ENCODE assay signal across 9 mouse cellular contexts in the genomic region with DNA sequence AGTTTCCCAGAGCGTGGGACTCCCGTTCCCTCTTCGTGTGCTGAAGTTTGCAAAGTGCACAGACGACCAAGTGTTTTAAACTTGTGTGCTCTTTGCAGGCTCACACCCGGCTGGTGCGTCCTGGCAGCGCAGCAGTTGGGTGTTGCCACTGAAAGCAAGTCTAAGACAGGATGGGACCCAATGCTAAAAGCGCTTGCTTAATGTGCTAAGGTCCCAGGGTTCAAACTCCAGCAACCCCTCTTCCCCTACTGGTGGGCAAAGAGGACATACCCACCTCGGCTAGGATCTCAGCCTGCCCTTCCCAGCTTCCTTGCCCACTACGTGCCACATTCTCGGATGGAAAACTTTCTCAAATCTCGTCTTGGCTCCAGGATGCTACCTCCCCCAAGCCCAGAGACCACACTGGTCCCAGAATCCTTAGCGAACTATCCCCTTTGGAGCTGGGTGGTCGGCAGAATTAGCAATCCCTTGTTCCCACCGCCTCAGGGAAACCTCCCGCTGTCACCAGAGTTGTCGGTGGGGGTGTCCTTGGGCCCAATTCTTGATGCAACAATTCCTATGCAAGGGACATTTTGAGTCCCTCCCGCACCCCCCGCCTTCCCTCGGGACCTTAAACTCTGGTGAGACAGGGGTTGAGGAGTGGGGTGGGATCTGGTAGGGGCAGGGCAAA. TPM values are rescaled to one million over a fixed set of nuclear protein-coding genes. Genes with fewer than 3 reads are reported as not detected.
DNase-seq lines count a peak whose midpoint lies in the region; ATAC-seq lines count a peak whose summit lies in the region.
"Had no signal": no experiment of that assay in that cellular context is flagged by ENCODE, and none has a peak within 500 bp of the region (broad histone marks: within the 10 kb centered on the region; RNA-seq: fewer than 3 reads in every experiment).

No protein-coding gene starts in this region.

- peak; percentile 40 for DNase-seq in hindbrain, embryonic 10.5 days (ENCODE audit: low spot score)
- peak; percentile 16 for DNase-seq in NIH3T3 (ENCODE audit: low read depth)
- no peak for DNase-seq in lung, adult 18-20 months
- no peak for DNase-seq in left cerebral cortex, adult 9 months (ENCODE audit: low spot score in 2 of 2)
- DNase-seq: gastrocnemius, postnatal 14 days had no signal

- H3K9me3 ChIP-seq in hindbrain, embryonic 10.5 days = no peaks in the 10 kb centered on the region
- peaks cover 8% of the 10 kb centered on the region for H3K9me3 ChIP-seq in hindbrain, embryonic 16.5 days (ENCODE audit: control insufficient read depth, low read length)
- H3K9me3 ChIP-seq in forebrain, embryonic 13.5 days (replicated peaks) = no peaks in the 10 kb centered on the region
- no peaks in the 10 kb centered on the region for H3K9me3 ChIP-seq in midbrain, embryonic 15.5 days

- H3K4me1 ChIP-seq in hindbrain, embryonic 10.5 days (replicated peaks) = peaks cover 53% of the 10 kb centered on the region
- no peaks in the 10 kb centered on the region for H3K4me1 ChIP-seq in hindbrain, embryonic 16.5 days (ENCODE audit: control insufficient read depth, insufficient read depth, low read depth, low read length)
- peaks cover 37% of the 10 kb centered on the region for H3K4me1 ChIP-seq in forebrain, embryonic 13.5 days
- H3K4me1 ChIP-seq in midbrain, embryonic 15.5 days = peaks cover 23% of the 10 kb centered on the region

- H3K4me3 ChIP-seq in hindbrain, embryonic 10.5 days = peak overlapping the region; percentile 47
- H3K4me3 ChIP-seq in hindbrain, embryonic 16.5 days (ENCODE audit: low read length) = no peak overlapping the region
- H3K4me3 ChIP-seq in forebrain, embryonic 13.5 days = no peak overlapping the region
- no peak overlapping the region for H3K4me3 ChIP-seq in midbrain, embryonic 15.5 days

- H3K27ac ChIP-seq in hindbrain, embryonic 10.5 days = peak overlapping the region; percentile 82
- no peak overlapping the region for H3K27ac ChIP-seq in hindbrain, embryonic 16.5 days (ENCODE audit: low read depth, low read length)
- no peak overlapping the region for H3K27ac ChIP-seq in forebrain, embryonic 13.5 days
- no peak overlapping the region for H3K27ac ChIP-seq in midbrain, embryonic 15.5 days

- H3K9ac ChIP-seq in hindbrain, embryonic 16.5 days (ENCODE audit: low read depth, low read length) = no peak overlapping the region
- H3K9ac ChIP-seq in forebrain, embryonic 13.5 days = no peak overlapping the region
- no peak overlapping the region for H3K9ac ChIP-seq in midbrain, embryonic 15.5 days

- ATAC-seq in hindbrain, embryonic 16.5 days = no peak
- no peak for ATAC-seq in forebrain, embryonic 13.5 days
- no peak for ATAC-seq in midbrain, embryonic 15.5 days (replicated peaks)
- ATAC-seq in CD4-positive, CD25-positive, alpha-beta regulatory T cell, adult 4 months = no peak

- H3K27me3 ChIP-seq in hindbrain, embryonic 10.5 days (ENCODE audit: insufficient read depth, poor library complexity, severe bottlenecking) = peaks cover 84% of the 10 kb centered on the region
- peaks cover 27% of the 10 kb centered on the region for H3K27me3 ChIP-seq in hindbrain, embryonic 16.5 days (replicated peaks; ENCODE audit: control insufficient read depth, insufficient read depth, low read length)
- peaks cover 83% of the 10 kb centered on the region for H3K27me3 ChIP-seq in forebrain, embryonic 13.5 days
- peaks cover 32% of the 10 kb centered on the region for H3K27me3 ChIP-seq in midbrain, embryonic 15.5 days (replicated peaks)

- H3K4me2 ChIP-seq in hindbrain, embryonic 16.5 days (ENCODE audit: low read length) = no peak overlapping the region; the same call in 1 of the 2 replicates
- H3K4me2 ChIP-seq in forebrain, embryonic 13.5 days = peak overlapping the region; percentile 56
- 0 out of 2 replicates have a peak overlapping the region, but pooled peaks have one; percentile 51 for H3K4me2 ChIP-seq in midbrain, embryonic 15.5 days

- H3K36me3 ChIP-seq in hindbrain, embryonic 10.5 days = no peaks in the 10 kb centered on the region
- no peaks in the 10 kb centered on the region for H3K36me3 ChIP-seq in hindbrain, embryonic 16.5 days (ENCODE audit: control insufficient read depth, insufficient read depth, low read length)
- H3K36me3 ChIP-seq in forebrain, embryonic 13.5 days (ENCODE audit: poor library complexity, severe bottlenecking) = no peaks in the 10 kb centered on the region
- no peaks in the 10 kb centered on the region for H3K36me3 ChIP-seq in midbrain, embryonic 15.5 days (replicated peaks)

- WGBS in hindbrain, embryonic 10.5 days = 3% methylated on average over 20 of the region's 20 CpGs
- 2% methylated on average over 20 of the region's 20 CpGs for WGBS in hindbrain, embryonic 16.5 days
- WGBS in forebrain, embryonic 13.5 days = 3% methylated on average over 20 of the region's 20 CpGs
- 3% methylated on average over 20 of the region's 20 CpGs for WGBS in midbrain, embryonic 15.5 days

RNA-seq across cellular contexts. Expression of gene Kcnc3, which starts 12.9 kb away (rescaled TPM):
- 1.3 and 1.5 TPM in 2 replicates for polyA plus RNA-seq in hindbrain, embryonic 10.5 days (2016; fragmentation: Nextera tagmentation; extraction: Ambion mirVana)
- polyA plus RNA-seq in hindbrain, embryonic 16.5 days (2015; fragmentation: Nextera tagmentation; extraction: Ambion mirVana) = 6.4 and 8.5 TPM in 2 replicates
- 2.1 and 2.4 TPM in 2 replicates for polyA plus RNA-seq in forebrain, embryonic 13.5 days (2015; fragmentation: Nextera tagmentation; extraction: Ambion mirVana)
- 5.8 and 8.0 TPM in 2 replicates for polyA plus RNA-seq in midbrain, embryonic 15.5 days (2015; fragmentation: Nextera tagmentation; extraction: Ambion mirVana)
- polyA plus RNA-seq in CD4-positive, CD25-positive, alpha-beta regulatory T cell, adult 4 months (2017; shearing (Covaris generic)) = under 1 TPM in 1 of 2 experiments, not detected in 1; 0.42 TPM

RNA-seq across cellular contexts. Expression of gene Napsa, which starts 31.1 kb away (rescaled TPM):
- 0.38 and 0.86 TPM in 2 replicates for polyA plus RNA-seq in hindbrain, embryonic 10.5 days (2016; fragmentation: Nextera tagmentation; extraction: Ambion mirVana)
- polyA plus RNA-seq in hindbrain, embryonic 16.5 days (2015; fragmentation: Nextera tagmentation; extraction: Ambion mirVana) = 1.1 and 1.6 TPM in 2 replicates
- polyA plus RNA-seq in forebrain, embryonic 13.5 days (2015; fragmentation: Nextera tagmentation; extraction: Ambion mirVana) = 0.53 and 0.57 TPM in 2 replicates
- 1.1 and 1.4 TPM in 2 replicates for polyA plus RNA-seq in midbrain, embryonic 15.5 days (2015; fragmentation: Nextera tagmentation; extraction: Ambion mirVana)
- polyA plus RNA-seq in CD4-positive, CD25-positive, alpha-beta regulatory T cell, adult 4 months (2017; shearing (Covaris generic)) = 1 to 10 TPM in 1 of 2 experiments, under 1 TPM in 1; 0.52 to 6.7 TPM

RNA-seq across cellular contexts. Expression of gene Nr1h2, which starts 49.6 kb away (rescaled TPM):
- polyA plus RNA-seq in hindbrain, embryonic 10.5 days (2016; fragmentation: Nextera tagmentation; extraction: Ambion mirVana) = 83.2 and 94.9 TPM in 2 replicates
- polyA plus RNA-seq in hindbrain, embryonic 16.5 days (2015; fragmentation: Nextera tagmentation; extraction: Ambion mirVana) = 62.0 and 66.1 TPM in 2 replicates
- 76.0 and 76.2 TPM in 2 replicates for polyA plus RNA-seq in forebrain, embryonic 13.5 days (2015; fragmentation: Nextera tagmentation; extraction: Ambion mirVana)
- polyA plus RNA-seq in midbrain, embryonic 15.5 days (2015; fragmentation: Nextera tagmentation; extraction: Ambion mirVana) = 61.1 and 66.6 TPM in 2 replicates
- 10 to 100 TPM; 42.2 to 57.7 TPM for polyA plus RNA-seq in CD4-positive, CD25-positive, alpha-beta regulatory T cell, adult 4 months (2017; shearing (Covaris generic))

RNA-seq across cellular contexts. Expression of gene Pold1, which starts 54.7 kb away (rescaled TPM):
- polyA plus RNA-seq in hindbrain, embryonic 10.5 days (2016; fragmentation: Nextera tagmentation; extraction: Ambion mirVana) = 133 and 161 TPM in 2 replicates
- polyA plus RNA-seq in hindbrain, embryonic 16.5 days (2015; fragmentation: Nextera tagmentation; extraction: Ambion mirVana) = 20.5 and 26.3 TPM in 2 replicates
- polyA plus RNA-seq in forebrain, embryonic 13.5 days (2015; fragmentation: Nextera tagmentation; extraction: Ambion mirVana) = 77.8 and 89.7 TPM in 2 replicates
- polyA plus RNA-seq in midbrain, embryonic 15.5 days (2015; fragmentation: Nextera tagmentation; extraction: Ambion mirVana) = 23.8 and 25.3 TPM in 2 replicates
- 10 to 100 TPM; 18.4 to 45.5 TPM for polyA plus RNA-seq in CD4-positive, CD25-positive, alpha-beta regulatory T cell, adult 4 months (2017; shearing (Covaris generic))

Comparison
In these comparisons a context has a peak if more than half of its experiments do, and no peak if none do; other contexts are left out.
1. DNase-seq: peak in hindbrain, embryonic 10.5 days (single experiment) and NIH3T3 (single experiment); none in lung, adult 18-20 months (0 of 2) and left cerebral cortex, adult 9 months (0 of 2).